Mouse (Mus musculus) cerebellum, adult 2 months (tissue): ENCODE measurements around the gene Timp2. TPM values are rescaled to one million over a fixed set of nuclear protein-coding genes. Genes with fewer than 3 reads are reported as not detected.

ENCODE experiments used
- DNase-seq, 2 experiments: peaks; one replicate each; pipeline ENCODE4 v3.0.0; 2021
- H3K27ac ChIP-seq: fragments of 200-500 bp; 2 replicates; pipeline ENCODE4 v1.5.1; 2012; ENCODE audit warnings: low read length, control low read depth, inconsistent platforms; ENCODE audit not compliant: insufficient read depth
- H3K27me3 ChIP-seq: fragments of 200-500 bp; 2 replicates; pipeline ENCODE4 v1.6.1; 2012; ENCODE audit warnings: inconsistent platforms, mild to moderate bottlenecking, low read length, moderate library complexity; ENCODE audit not compliant: control insufficient read depth, insufficient read depth
- H3K4me1 ChIP-seq: fragments of 200-500 bp; 2 replicates; pipeline ENCODE4 v1.6.1; 2011; ENCODE audit warnings: low read length; ENCODE audit not compliant: control insufficient read depth, insufficient read depth
- H3K4me3 ChIP-seq: fragments of 200-500 bp; replicated peaks from 2 replicates; pipeline ENCODE3; 2011; ENCODE audit warnings: mild to moderate bottlenecking, low read depth, low read length, control low read depth; ENCODE audit not compliant: insufficient read depth
- CTCF ChIP-seq: fragments of 200-500 bp; IDR thresholded peaks from 2 replicates; pipeline ENCODE4 v1.5.1; 2011; ENCODE audit warnings: low read depth, mild to moderate bottlenecking, control low read depth, low read length, moderate library complexity, borderline replicate concordance; ENCODE audit not compliant: insufficient read depth
- POLR2A ChIP-seq: fragments of 200-500 bp; IDR thresholded peaks from 2 replicates; pipeline ENCODE4 v1.6.1; 2011; ENCODE audit warnings: low read length, control low read depth, borderline replicate concordance; ENCODE audit not compliant: insufficient read depth
- WGBS: fragments of 180-500 bp; shearing (Covaris S2); methylation state at CpG from one replicate; pipeline ENCODE4 v1.1.7; 2018; 5-methylcytosine and 5-hydroxymethylcytosine counted together
- polyA plus RNA-seq: library from polyadenylated mRNA; depleted of rRNA; stranded (reverse); fragments of >200 nt; gene quantifications from 2 replicates; pipeline ENCODE4 v1.2.3, GENCODE M21; 2012

Timp2 gene
- polyA plus RNA-seq, 1 experiment = 137 TPM

GRCm38 (mm10) chr11:118346395-118347096, 9.0 kb downstream of the Timp2 start:
- WGBS = 48% methylated on average over 8 of the region's 8 CpGs
- no peak for TF ChIP-seq POLR2A
- no peak for TF ChIP-seq CTCF
- no peak for DNase-seq
- Histone ChIP-seq H3K27me3 (no peaks in the 10 kb centered on the region), H3K4me3 (no peak overlapping the region), H3K27ac (no peak overlapping the region), H3K4me1 (no peaks in the 10 kb centered on the region; the same call in 1 of the 2 replicates)

DNA sequence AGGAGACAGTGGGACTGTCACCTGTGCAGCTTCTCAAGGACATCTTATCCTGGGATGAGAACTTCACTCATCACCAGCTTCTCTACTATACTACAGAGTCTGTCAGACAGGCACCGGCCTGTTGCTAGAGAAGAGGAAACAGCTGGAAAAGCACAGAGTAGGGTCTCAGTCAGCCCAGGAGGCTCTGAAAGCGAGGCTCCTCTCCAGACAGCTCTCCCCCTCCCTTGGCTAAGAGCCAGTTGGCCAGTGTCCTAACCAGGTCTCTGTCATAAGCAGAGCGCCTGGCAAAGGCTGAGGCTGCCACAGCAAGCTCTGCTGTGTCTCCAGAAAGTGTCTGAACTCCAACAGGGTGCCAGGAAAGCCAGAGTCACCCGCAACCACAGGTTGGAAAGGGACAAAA, 9.8 kb downstream of the Timp2 start:
- TF ChIP-seq POLR2A = no peak
- no peak for TF ChIP-seq CTCF

GRCm38 (mm10) chr11:118343629-118344028, 11.9 kb downstream of the Timp2 start:
- Histone ChIP-seq H3K27ac (no peak overlapping the region), H3K4me1 (no peaks in the 10 kb centered on the region; the same call in 1 of the 2 replicates), H3K4me3 (no peak overlapping the region), H3K27me3 (no peaks in the 10 kb centered on the region)
- TF ChIP-seq POLR2A = no peak
- TF ChIP-seq CTCF = no peak
- no peak for DNase-seq
- 72% methylated on average over 2 of the region's 2 CpGs for WGBS

More for the DNA sequence above, 9.8 kb downstream of the Timp2 start:
- Histone ChIP-seq H3K27me3 (no peaks in the 10 kb centered on the region), H3K27ac (no peak overlapping the region), H3K4me3 (no peak overlapping the region), H3K4me1 (no peaks in the 10 kb centered on the region; the same call in 1 of the 2 replicates)
- WGBS = 48% methylated on average over 4 of the region's 4 CpGs
- DNase-seq = no peak

DNA sequence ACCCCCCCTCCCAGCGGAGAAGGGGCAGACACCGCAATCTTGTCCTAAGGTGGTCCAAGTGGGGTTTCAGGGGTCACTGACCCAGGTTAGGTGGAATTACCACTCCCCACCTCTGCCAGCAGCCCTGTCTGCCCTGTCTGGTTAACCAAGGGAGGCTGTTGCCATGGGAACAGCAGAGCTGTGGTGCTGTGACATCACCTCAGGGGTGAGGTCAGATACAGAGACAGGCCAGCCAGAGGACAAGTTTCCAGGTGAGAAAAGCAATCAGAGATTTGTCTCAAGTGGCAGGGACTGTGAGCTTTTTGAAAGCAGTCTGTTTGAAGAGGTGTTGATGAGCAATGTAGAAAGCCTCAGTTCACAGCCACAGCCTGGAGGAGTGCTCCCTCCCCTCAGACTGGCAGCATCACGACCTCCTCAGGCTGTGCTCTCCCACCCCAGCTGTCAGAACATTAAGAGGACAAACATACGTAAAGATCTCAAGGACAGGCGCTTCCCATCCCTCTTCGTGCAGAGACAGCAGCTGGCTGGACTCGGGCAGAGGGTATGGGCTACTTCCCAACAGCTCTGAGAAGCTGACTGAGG, 13.0 kb downstream of the Timp2 start, which contains the start of gene Cep295nl:
Cep295nl (minus strand) TSS at position 101 of the 582 bp plus-strand sequence.
- TF ChIP-seq POLR2A (no peak), CTCF (no peak)
- no peak for DNase-seq
- H3K27ac ChIP-seq = no peak within 1 kb of the TSS
- H3K4me3 ChIP-seq = no peak within 1 kb of the TSS
- no peaks in the 10 kb centered on the region for H3K27me3 ChIP-seq
- WGBS = 60% methylated on average over 7 of the region's 7 CpGs
- H3K4me1 ChIP-seq = no peaks in the 10 kb centered on the region; the same call in 1 of the 2 replicates

DNA sequence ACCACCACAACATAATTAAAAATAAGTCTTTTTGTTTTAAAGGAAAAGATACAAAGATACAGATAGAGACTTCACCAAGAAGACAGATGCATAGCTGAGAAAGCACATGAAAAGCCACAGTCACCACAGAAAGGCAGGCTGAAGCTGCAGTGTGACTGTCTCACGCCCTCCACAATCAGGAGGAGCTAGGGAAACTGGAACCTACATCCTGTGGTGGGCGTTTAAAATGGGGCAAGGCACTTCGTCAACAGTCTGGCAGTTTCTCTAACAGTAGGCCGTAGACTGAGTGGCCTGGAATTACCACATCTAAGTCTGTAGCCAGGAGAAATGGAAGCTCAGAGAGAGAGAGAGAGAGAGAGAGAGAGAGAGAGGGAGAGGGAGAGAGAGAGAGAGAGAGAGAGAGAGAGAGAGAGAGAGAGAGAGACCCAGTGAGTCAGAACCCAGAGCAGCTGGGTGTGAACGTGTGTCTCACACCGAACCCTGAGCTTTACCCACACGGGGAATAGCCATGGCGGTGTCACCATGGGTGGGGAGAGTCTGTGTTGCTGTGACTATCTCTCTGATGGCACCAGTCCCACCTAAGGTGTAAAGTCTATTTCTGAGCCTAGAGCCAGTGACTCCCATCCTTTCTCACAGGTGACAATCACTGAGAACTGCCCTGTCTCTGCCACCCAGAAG, 17.9 kb downstream of the Timp2 start:
- H3K4me3 ChIP-seq = no peak overlapping the region
- H3K27ac ChIP-seq = no peak overlapping the region
- no peak for TF ChIP-seq POLR2A
- no peak for TF ChIP-seq CTCF
- H3K27me3 ChIP-seq = no peaks in the 10 kb centered on the region
- WGBS = 75% methylated on average over 8 of the region's 8 CpGs
- H3K4me1 ChIP-seq = no peaks in the 10 kb centered on the region
- no peak for DNase-seq

- DNase-seq = no peak
- Histone ChIP-seq H3K27me3 (no peaks in the 10 kb centered on the region), H3K27ac (no peak overlapping the region), H3K4me3 (no peak overlapping the region), H3K4me1 (peaks cover 3% of the 10 kb centered on the region)
- WGBS = 81% methylated on average over 17 of the region's 17 CpGs
- TF ChIP-seq CTCF = no peak
- TF ChIP-seq POLR2A = no peak
Observed at GRCm38 (mm10) chr11:118333431-118333830, 22.1 kb downstream of the Timp2 start.

- WGBS = 70% methylated on average over 11 of the region's 11 CpGs
- TF ChIP-seq CTCF (no peak), POLR2A (no peak)
- Histone ChIP-seq H3K27ac (no peak overlapping the region), H3K4me1 (peaks cover 11% of the 10 kb centered on the region), H3K27me3 (no peaks in the 10 kb centered on the region), H3K4me3 (no peak overlapping the region)
- no peak for DNase-seq
Observed at GRCm38 (mm10) chr11:118332376-118332775, 23.2 kb downstream of the Timp2 start.
